Mouse (Mus musculus) common myeloid progenitor, adult 5-6 weeks (primary cell): ENCODE results near the gene Eif3k. TPM values are rescaled to one million over a fixed set of nuclear protein-coding genes. Genes with fewer than 3 reads are reported as not detected.
"Not testable (repeated sequence)": the region's sequence is repeated elsewhere in the genome, so short reads cannot be mapped to it uniquely, and the experiment has no call there.

Experiments used
- ATAC-seq: replicated peaks from 2 replicates; pipeline ENCODE4 v1.8.0; 2016; ENCODE audit warnings: low read depth, mild to moderate bottlenecking, moderate TSS enrichment, inconsistent platforms; ENCODE audit not compliant: poor library complexity, severe bottlenecking
- total RNA-seq: library from RNA; stranded (forward); fragments of 200-1000, 187-1606 nt; gene quantifications from 2 replicates; pipeline ENCODE4 v1.2.3, GENCODE M21; 2017

The Eif3k gene
- total RNA-seq, 1 experiment from 2014 or later: 417 TPM

DNA sequence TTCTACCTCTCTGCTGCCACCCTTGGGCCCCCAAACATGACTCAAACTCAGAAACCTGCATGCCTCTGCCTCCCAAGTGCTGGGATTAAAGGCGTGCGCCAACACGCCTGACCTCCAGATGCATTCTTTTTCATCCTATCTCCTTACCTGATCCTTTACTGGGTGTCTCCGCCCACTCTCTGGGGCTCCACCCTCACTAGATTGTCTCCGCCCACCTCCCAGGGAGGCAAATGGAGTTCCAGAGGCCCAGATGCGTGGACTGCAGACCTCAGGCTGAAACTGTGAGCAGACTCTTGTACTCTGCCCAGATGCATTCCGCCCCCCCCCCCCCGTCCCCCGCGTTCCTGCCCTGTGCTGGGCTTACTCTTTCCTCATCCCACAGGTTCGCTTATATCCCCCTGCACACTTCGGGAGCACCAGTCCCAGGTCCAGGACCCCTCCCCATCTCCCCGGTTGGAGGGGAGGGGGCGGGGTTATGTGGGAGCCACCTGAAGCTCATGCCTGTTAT lies 9.2 kb upstream of the Eif3k start:
- no peak for ATAC-seq

- ATAC-seq: no peak
Observed at GRCm38 (mm10) chr7:28985207-28985606, 3.5 kb upstream of the Eif3k start.

- ATAC-seq: no peak
Observed at GRCm38 (mm10) chr7:28984452-28984851, 2.8 kb upstream of the Eif3k start.

GRCm38 (mm10) chr7:28983849-28984248 lies 2.2 kb upstream of the Eif3k start:
- ATAC-seq: no peak

- peak; percentile 18 for ATAC-seq
Observed at GRCm38 (mm10) chr7:28983141-28983564, 1.5 kb upstream of the Eif3k start.

- ATAC-seq: peak; percentile 66
Observed at GRCm38 (mm10) chr7:28982274-28983013, 780 bp upstream of the Eif3k start.

DNA sequence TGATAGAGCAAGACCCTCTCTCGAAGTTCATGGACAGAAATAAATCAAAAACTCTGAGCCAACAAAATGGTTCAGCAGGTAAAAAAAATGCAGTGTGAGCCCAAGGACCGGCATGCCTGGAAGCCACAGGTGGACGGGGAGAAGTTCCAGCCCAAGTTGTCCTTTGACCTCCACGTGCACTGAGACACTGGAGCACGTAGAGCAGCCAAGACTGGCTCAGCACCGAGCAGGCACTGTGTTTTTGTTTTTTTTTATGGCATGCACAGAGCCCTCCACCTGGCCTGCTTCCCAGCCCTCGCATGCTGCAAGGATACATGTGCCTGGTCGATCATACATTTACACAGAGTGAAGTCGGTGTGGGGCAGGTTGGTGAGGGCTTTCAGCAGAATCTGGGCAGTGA lies 4.1 kb downstream of the Eif3k start:
- no peak for ATAC-seq

- ATAC-seq: no peak
Observed at GRCm38 (mm10) chr7:28973025-28973424, 8.6 kb downstream of the Eif3k start.

DNA sequence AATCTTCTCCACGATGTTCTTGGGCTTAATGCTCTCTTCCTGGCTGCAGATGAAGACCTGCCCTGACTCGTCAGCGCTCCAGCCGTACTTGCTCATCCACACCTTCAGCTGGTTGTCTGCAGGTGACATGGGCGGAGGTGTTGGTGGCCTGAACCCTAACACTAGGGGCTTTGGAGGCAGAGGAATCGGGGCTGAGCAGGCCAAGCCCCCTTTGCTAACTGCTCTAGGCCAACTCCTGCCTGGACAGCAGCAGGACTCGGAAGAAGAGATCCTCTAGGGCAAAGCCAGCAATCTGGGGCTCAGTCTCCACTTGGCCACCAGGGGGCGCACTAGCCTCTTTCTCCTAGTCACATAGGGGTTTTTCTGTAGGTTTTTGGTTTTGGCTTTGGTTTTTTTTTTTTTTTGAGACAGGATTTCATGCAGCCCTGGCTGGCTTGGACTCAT lies 9.1 kb downstream of the Eif3k start:
- peak; percentile 76 for ATAC-seq

GRCm38 (mm10) chr7:28971770-28972269 lies 9.8 kb downstream of the Eif3k start:
- no peak for ATAC-seq

- no peak for ATAC-seq
Observed at GRCm38 (mm10) chr7:28971029-28971428, 10.6 kb downstream of the Eif3k start.

GRCm38 (mm10) chr7:28969672-28970394 lies 11.8 kb downstream of the Eif3k start:
- no peak for ATAC-seq

- no peak for ATAC-seq
Observed at GRCm38 (mm10) chr7:28969271-28969670, 12.4 kb downstream of the Eif3k start.

GRCm38 (mm10) chr7:28968120-28968519 lies 13.5 kb downstream of the Eif3k start:
- ATAC-seq: not testable (repeated sequence)

- ATAC-seq: no peak
Observed at GRCm38 (mm10) chr7:28966751-28967505, 14.7 kb downstream of the Eif3k start.

DNA sequence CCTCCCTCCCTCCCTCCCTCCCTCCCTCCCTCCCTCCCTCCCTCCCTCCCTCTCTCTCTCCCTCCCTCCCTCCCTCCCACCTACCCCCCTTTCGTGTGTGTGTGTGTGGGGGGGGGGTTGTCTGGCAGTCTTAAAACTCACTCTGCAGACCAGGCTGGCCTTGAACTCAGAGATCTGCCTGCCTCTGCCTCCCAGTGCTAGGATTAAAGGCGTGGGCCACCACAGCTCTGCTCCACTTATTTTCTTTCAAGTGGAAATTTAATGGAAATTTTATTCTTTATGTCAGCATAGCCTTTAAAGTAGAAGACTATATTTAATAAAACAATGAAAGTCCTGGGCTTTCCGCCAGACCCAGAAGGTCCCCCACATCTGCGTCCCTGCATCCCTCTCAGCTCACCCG lies 15.5 kb downstream of the Eif3k start:
- ATAC-seq: no peak

- no peak for ATAC-seq
Observed at GRCm38 (mm10) chr7:28965346-28965840, 16.3 kb downstream of the Eif3k start.

DNA sequence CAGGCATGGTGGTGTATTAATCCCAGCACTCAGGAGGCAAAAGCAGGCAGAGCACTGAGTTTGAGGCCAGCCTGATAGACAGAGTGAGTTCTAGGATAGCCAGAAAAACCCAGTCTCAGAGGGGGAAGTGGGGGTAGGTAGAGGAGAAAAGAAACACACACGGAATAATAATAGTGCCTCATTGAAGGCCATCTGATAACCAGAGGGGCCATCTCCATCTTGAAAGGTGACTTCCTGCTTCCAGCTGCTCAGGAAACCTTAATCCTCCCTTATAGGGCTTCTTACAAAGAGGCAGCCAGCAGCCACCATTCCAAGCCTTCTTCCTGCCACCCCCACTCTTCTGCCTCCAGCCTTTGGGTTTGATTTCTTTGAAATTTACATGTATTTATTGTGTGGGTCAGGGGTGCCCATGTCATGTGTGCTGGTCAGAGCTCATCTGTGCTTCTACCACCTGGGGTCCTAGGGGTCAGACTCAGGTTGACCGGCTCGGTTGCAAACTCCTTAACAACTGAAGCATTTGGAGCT lies 18.2 kb downstream of the Eif3k start:
- no peak for ATAC-seq

DNA sequence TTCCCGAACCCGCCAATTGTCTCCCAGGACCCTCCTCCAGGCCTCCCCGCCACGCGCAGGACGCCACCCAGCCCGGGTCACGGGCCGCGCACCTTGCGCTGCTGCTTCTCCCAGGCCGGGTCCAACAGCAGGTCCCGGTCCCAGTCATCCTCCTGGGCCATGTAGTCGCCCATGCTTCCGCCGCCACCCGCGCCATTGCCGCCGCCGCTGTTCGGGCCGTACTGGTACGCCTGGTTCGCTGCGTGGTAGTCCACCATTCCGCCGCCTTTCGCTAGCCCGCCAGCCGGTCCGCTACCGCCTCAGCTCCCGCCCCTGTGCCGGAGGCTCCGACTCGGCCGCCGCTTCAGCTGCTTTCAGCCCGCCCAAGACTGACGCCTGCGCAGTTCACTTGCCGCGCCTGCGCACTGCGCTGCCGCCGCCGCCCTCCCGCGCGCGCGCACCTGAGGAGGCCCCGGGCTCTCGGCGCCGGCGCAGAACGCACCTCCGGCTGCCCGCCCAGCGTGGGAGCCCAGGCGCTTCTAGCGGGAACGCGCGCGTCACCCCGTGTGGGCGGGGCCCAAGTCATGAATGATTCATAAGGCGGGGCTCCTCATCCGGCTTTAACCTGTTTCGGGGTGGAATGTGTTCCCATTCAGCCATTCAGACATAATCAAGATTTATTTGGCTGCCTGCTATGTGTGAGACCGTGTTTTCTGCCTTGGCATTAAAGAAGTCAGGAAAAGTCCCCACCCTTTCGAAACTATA lies 19.6 kb downstream of the Eif3k start, which contains the start of gene Actn4:
Gene Actn4, minus strand, starts transcription at position 414 of the 744 bp plus-strand sequence.
- peak; percentile 90 for ATAC-seq
